Mouse (Mus musculus) CH12.LX (cell line): ENCODE results near the gene Cdc42. TPM values are rescaled to one million over a fixed set of nuclear protein-coding genes. Genes with fewer than 3 reads are reported as not detected.

Experiments used
- DNase-seq: peaks from one replicate; pipeline ENCODE4 v3.0.0-alpha.2; 2013; ENCODE audit errors: extremely low read depth
- H3K27ac ChIP-seq: 2 replicates; pipeline ENCODE4 v1.5.1; 2012; ENCODE audit warnings: low read depth, mild to moderate bottlenecking, control low read depth, moderate library complexity; ENCODE audit not compliant: insufficient read depth
- H3K27me3 ChIP-seq: replicated peaks from 2 replicates; pipeline ENCODE3; 2012; ENCODE audit warnings: inconsistent platforms
- H3K36me3 ChIP-seq, 2 experiments: replicated peaks in 1 of 2; 2 replicates each; pipeline versions ENCODE3 to v1.6.1; 2012; ENCODE audit warnings: inconsistent platforms in 1 of 2, low read length in 1 of 2, mild to moderate bottlenecking in 1 of 2, mixed read lengths in 1 of 2, moderate library complexity in 1 of 2; ENCODE audit not compliant: control insufficient read depth in 1 of 2, insufficient read depth in 1 of 2
- H3K4me1 ChIP-seq, 2 experiments: 2 replicates each; pipeline ENCODE4 v1.6.1; 2012; ENCODE audit warnings: inconsistent platforms in 1 of 2, moderate library complexity in 1 of 2; ENCODE audit not compliant: insufficient read depth in 2 of 2, control insufficient read depth in 1 of 2
- H3K4me2 ChIP-seq: 2 replicates; pipeline ENCODE4 v1.6.1; 2012; ENCODE audit warnings: low read depth, mild to moderate bottlenecking, control low read depth; ENCODE audit not compliant: poor library complexity, insufficient read depth, severe bottlenecking
- H3K4me3 ChIP-seq, 3 experiments: fragments of 150-350 bp in 1 of 3; sonication (generic) in 1 of 3; replicated peaks in 1 of 3; 2 replicates each; pipeline versions ENCODE3 to v1.5.1; 2011 to 2012; ENCODE audit warnings: low read depth in 2 of 3, low read length in 2 of 3, mild to moderate bottlenecking in 2 of 3, moderate library complexity in 2 of 3, control low read depth in 1 of 3, improper control_type of control experiment in 1 of 3, inconsistent platforms in 1 of 3, mixed read lengths in 1 of 3; ENCODE audit not compliant: poor library complexity in 1 of 3
- H3K79me2 ChIP-seq: replicated peaks from 2 replicates; pipeline ENCODE4 v1.6.1; 2012; ENCODE audit warnings: mild to moderate bottlenecking, moderate library complexity; ENCODE audit not compliant: control insufficient read depth, poor library complexity, insufficient read depth, severe bottlenecking; ENCODE audit errors: extremely low read depth
- H3K9ac ChIP-seq: 2 replicates; pipeline ENCODE4 v1.6.1; 2012; ENCODE audit warnings: low read depth, mild to moderate bottlenecking, control low read depth, moderate library complexity; ENCODE audit not compliant: insufficient read depth
- H3K9me3 ChIP-seq: replicated peaks from 2 replicates; pipeline ENCODE3; 2012; ENCODE audit warnings: low read length, inconsistent platforms, mixed read lengths
- BHLHE40 ChIP-seq: IDR thresholded peaks from 2 replicates; pipeline ENCODE4 v1.6.1; 2011; ENCODE audit warnings: mild to moderate bottlenecking, low read depth, low read length, improper control_type of control experiment
- CHD2 ChIP-seq: IDR thresholded peaks from 2 replicates; pipeline ENCODE4 v1.6.1; 2011; ENCODE audit warnings: low read length, improper control_type of control experiment
- CTCF ChIP-seq, 2 experiments: IDR thresholded peaks in 1 of 2; conservative IDR thresholded peaks in 1 of 2; 2 replicates each; pipeline ENCODE4 v1.5.1; 2011 to 2012; ENCODE audit warnings: low read depth in 2 of 2, low read length in 2 of 2, improper control_type of control experiment in 1 of 2, inconsistent platforms in 1 of 2, mild to moderate bottlenecking in 1 of 2, moderate library complexity in 1 of 2
- ELF1 ChIP-seq: IDR thresholded peaks from 2 replicates; pipeline ENCODE4 v1.6.1; 2014; ENCODE audit warnings: low read depth, mild to moderate bottlenecking, inconsistent platforms, low read length, improper control_type of control experiment
- EP300 ChIP-seq: IDR thresholded peaks from 2 replicates; pipeline ENCODE4 v1.6.1; 2011; ENCODE audit warnings: low read length, improper control_type of control experiment
- ETS1 ChIP-seq: conservative IDR thresholded peaks from 2 replicates; pipeline ENCODE4 v1.6.1; 2012; ENCODE audit warnings: low read depth, mild to moderate bottlenecking, inconsistent platforms, low read length, improper control_type of control experiment, moderate library complexity
- HCFC1 ChIP-seq: IDR thresholded peaks from 2 replicates; pipeline ENCODE4 v1.6.1; 2012; ENCODE audit warnings: low read depth, mild to moderate bottlenecking, inconsistent platforms, low read length, improper control_type of control experiment
- IRF4 ChIP-seq: IDR thresholded peaks from 2 replicates; pipeline ENCODE4 v1.6.1; 2014; ENCODE audit warnings: low read depth, mild to moderate bottlenecking, inconsistent platforms, low read length, improper control_type of control experiment
- JUN ChIP-seq: IDR thresholded peaks from 2 replicates; pipeline ENCODE4 v1.6.1; 2011; ENCODE audit warnings: low read depth, mild to moderate bottlenecking, low read length, improper control_type of control experiment, moderate library complexity; ENCODE audit not compliant: insufficient read depth
- MAFK ChIP-seq: IDR thresholded peaks from 2 replicates; pipeline ENCODE4 v1.6.1; 2011; ENCODE audit warnings: low read length, improper control_type of control experiment; ENCODE audit not compliant: insufficient replicate concordance
- MAX ChIP-seq: IDR thresholded peaks from 2 replicates; pipeline ENCODE4 v1.6.1; 2011; ENCODE audit warnings: low read length, improper control_type of control experiment
- MEF2A ChIP-seq: IDR thresholded peaks from 2 replicates; pipeline ENCODE4 v1.6.1; 2014; ENCODE audit warnings: low read depth, mild to moderate bottlenecking, inconsistent platforms, low read length, improper control_type of control experiment, borderline replicate concordance
- MYC ChIP-seq: IDR thresholded peaks from 2 replicates; pipeline ENCODE4 v1.6.1; 2011; ENCODE audit warnings: low read depth, mild to moderate bottlenecking, improper control_type of control experiment, low read length
- POLR2A ChIP-seq: IDR thresholded peaks from 2 replicates; pipeline ENCODE4 v1.6.1; 2011; ENCODE audit warnings: low read depth, mild to moderate bottlenecking, improper control_type of control experiment, low read length
- POLR2AphosphoS2 ChIP-seq: IDR thresholded peaks from 2 replicates; pipeline ENCODE4 v1.6.1; 2011; ENCODE audit warnings: low read depth, low read length, improper control_type of control experiment
- RAD21 ChIP-seq: IDR thresholded peaks from 2 replicates; pipeline ENCODE4 v1.6.1; 2011; ENCODE audit warnings: low read depth, mild to moderate bottlenecking, low read length, improper control_type of control experiment, moderate library complexity
- RCOR1 ChIP-seq: conservative IDR thresholded peaks from 2 replicates; pipeline ENCODE4 v1.6.1; 2012; ENCODE audit warnings: low read depth, mild to moderate bottlenecking, inconsistent platforms, low read length, improper control_type of control experiment
- SIN3A ChIP-seq: IDR thresholded peaks from 2 replicates; pipeline ENCODE4 v1.6.1; 2012; ENCODE audit warnings: low read length, improper control_type of control experiment, inconsistent platforms
- SMC3 ChIP-seq: IDR thresholded peaks from 2 replicates; pipeline ENCODE4 v1.6.1; 2011; ENCODE audit warnings: low read depth, low read length, improper control_type of control experiment
- TBP ChIP-seq: conservative IDR thresholded peaks from 2 replicates; pipeline ENCODE4 v1.6.1; 2011; ENCODE audit warnings: low read depth, low read length, improper control_type of control experiment
- UBTF ChIP-seq: IDR thresholded peaks from 2 replicates; pipeline ENCODE4 v1.6.1; 2012; ENCODE audit warnings: low read depth, mild to moderate bottlenecking, inconsistent platforms, low read length, improper control_type of control experiment, moderate library complexity
- USF1 ChIP-seq: IDR thresholded peaks from 2 replicates; pipeline ENCODE4 v1.6.1; 2014; ENCODE audit warnings: low read depth, mild to moderate bottlenecking, inconsistent platforms, low read length, improper control_type of control experiment
- USF2 ChIP-seq: conservative IDR thresholded peaks from 2 replicates; pipeline ENCODE4 v1.6.1; 2011; ENCODE audit warnings: low read depth, low read length, improper control_type of control experiment
- ZC3H11A ChIP-seq: IDR thresholded peaks from 2 replicates; pipeline ENCODE4 v1.6.1; 2012; ENCODE audit warnings: low read depth, mild to moderate bottlenecking, inconsistent platforms, low read length, improper control_type of control experiment
- ZKSCAN1 ChIP-seq: IDR thresholded peaks from 2 replicates; pipeline ENCODE4 v1.6.1; 2012; ENCODE audit warnings: low read depth, inconsistent platforms, low read length, improper control_type of control experiment, borderline replicate concordance
- ZMIZ1 ChIP-seq: IDR thresholded peaks from 2 replicates; pipeline ENCODE4 v1.6.1; 2012; ENCODE audit warnings: low read depth, mild to moderate bottlenecking, inconsistent platforms, low read length, improper control_type of control experiment
- ZNF384 ChIP-seq: IDR thresholded peaks from 2 replicates; pipeline ENCODE4 v1.6.1; 2012; ENCODE audit warnings: low read depth, low read length, improper control_type of control experiment, inconsistent platforms
- dilution Hi-C: fragments of 300-500 bp; cut with MboI; formaldehyde crosslinking; loops from 2 replicates; pipeline ENCODE4 v1.14.3; 2020; ENCODE audit warnings: low sequenced_read_pairs; ENCODE audit not compliant: extremely low pct_unique_long_range_greater_than_20kb, extremely low pct_ligation_motif_present
- in situ Hi-C: fragments of 300-500 bp; cut with MboI; formaldehyde crosslinking; loops from 3 replicates; pipeline ENCODE4 v1.14.3; 2019; ENCODE audit warnings: low sequenced_read_pairs, low pct_ligation_motif_present, low pct_unique_long_range_greater_than_20kb, mixed read lengths
- polyA plus RNA-seq: library from polyadenylated mRNA; unstranded; fragments of >175 nt; gene quantifications from 2 replicates; pipeline ENCODE4 v1.2.1, GENCODE M21; 2012; ENCODE audit warnings: low read depth; ENCODE audit not compliant: insufficient read length
- total RNA-seq, 2 experiments: library from RNA; depleted of rRNA; stranded (reverse); fragments of 300-350 nt in 1 of 2; fragments of >200 nt in 1 of 2; gene quantifications; 2 replicates each; pipeline ENCODE4 v1.2.3; 2012 to 2014

Gene Cdc42
- total and polyA plus RNA-seq, 3 experiments = 209 to 594 (median 378) TPM

DNA sequence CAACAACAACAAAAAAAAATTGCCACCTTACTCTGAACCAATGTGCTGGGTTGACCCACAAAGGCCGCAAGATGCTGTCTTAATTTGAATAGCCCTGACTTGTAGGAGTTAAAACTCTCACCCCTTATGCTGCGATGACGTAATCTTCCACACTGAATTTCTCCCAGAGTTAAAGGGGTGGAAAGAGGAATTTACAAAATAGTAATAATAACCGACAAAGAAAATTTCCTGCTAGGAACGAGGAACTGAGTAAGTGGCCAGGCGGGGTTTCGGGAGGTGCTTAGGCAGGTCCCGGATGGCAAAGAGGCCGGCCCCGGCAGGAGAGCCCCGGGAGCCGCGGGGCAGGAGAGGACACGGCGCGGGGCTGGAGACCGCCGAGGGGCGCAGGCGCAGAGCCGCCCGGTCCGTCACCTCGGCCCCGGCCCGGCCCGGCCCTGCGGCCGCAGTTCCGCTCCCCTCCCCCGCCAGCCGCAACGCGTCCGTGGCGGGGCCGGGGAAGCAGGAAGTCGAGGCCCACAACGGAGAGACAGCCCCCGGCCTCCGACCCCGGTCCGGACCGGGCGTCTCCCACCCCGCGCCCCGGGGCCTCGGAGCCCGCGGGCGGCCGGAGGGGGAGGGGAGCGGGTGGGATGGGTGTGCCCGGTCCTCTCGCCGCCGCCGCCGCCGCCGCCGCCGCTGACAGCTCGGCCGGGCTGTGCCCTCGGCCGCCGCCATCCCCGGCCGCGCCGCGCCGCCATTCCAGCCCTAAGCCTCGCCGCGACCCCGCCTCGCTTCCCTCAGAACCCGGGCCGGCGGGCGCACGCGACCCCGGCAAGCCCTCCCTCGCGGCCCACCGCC is 628 bp downstream of the Cdc42 start (continued):
- TF ChIP-seq USF1 = no peak
- TF ChIP-seq HCFC1 = no peak
- no peak for TF ChIP-seq MAX
- TF ChIP-seq TBP = no peak
- no peak for TF ChIP-seq RAD21
- no peak for TF ChIP-seq MAFK
- TF ChIP-seq RCOR1 = no peak
- TF ChIP-seq SMC3 = no peak
- no peak for TF ChIP-seq CTCF (conservative IDR thresholded peaks at IDR 0.05 in 1 of 2, IDR thresholded peaks at IDR 0.05 in 1 of 2; ENCODE audit: low read depth in 2 of 2, low read length in 2 of 2)
- 0 out of 2 replicates have a peak, but pooled peaks have one; percentile 31 for TF ChIP-seq BHLHE40
- TF ChIP-seq ZKSCAN1 = no peak
- peak; percentile 28; the same call in 1 of the 2 replicates for TF ChIP-seq POLR2A
- TF ChIP-seq ZNF384 = peak; percentile 78
- TF ChIP-seq ELF1 = peak; percentile 58
- TF ChIP-seq SIN3A = peak; percentile 81
- peak; percentile 29; the same call in 1 of the 2 replicates for TF ChIP-seq EP300

GRCm38 (mm10) chr4:137350627-137351026 is 6.9 kb downstream of the Cdc42 start:
- Histone ChIP-seq H3K79me2 (peaks cover 95% of the 10 kb centered on the region), H3K9me3 (no peaks in the 10 kb centered on the region), H3K27me3 (no peaks in the 10 kb centered on the region)
- dilution Hi-C loops = no loop called here
- TF ChIP-seq RAD21 (no peak), ZMIZ1 (no peak), IRF4 (no peak), ZC3H11A (no peak), MEF2A (no peak), USF1 (no peak), MYC (no peak), TBP (no peak), ETS1 (no peak), CHD2 (no peak), HCFC1 (no peak), UBTF (no peak), MAX (no peak), POLR2AphosphoS2 (no peak), USF2 (no peak), SMC3 (no peak), JUN (no peak)
- TF ChIP-seq, all 38 proteins: peak for 0
- no peak for DNase-seq
- H3K4me2 ChIP-seq = no peak overlapping the region
- peaks cover 19 to 66% of the 10 kb centered on the region in 2 experiments for H3K36me3 ChIP-seq
- no peak overlapping the region for H3K4me3 ChIP-seq
- H3K27ac ChIP-seq = no peak overlapping the region
- peaks cover 4 to 80% of the 10 kb centered on the region in 2 experiments for H3K4me1 ChIP-seq
- no peak overlapping the region for H3K9ac ChIP-seq
- in situ Hi-C loops = no loop called here
